Mouse (Mus musculus): ENCODE results near the gene Cep126.

Gene Cep126

GRCm38 (mm10) chr9:8134117-8134574, at the start of gene Cep126:
TSS of gene Cep126 (minus strand) at chr9:8134294.
- peak; percentile 66 to 71 for DNase-seq (ENCODE audit: low spot score in 2 of 2)

- DNase-seq (ENCODE audit: low spot score in 2 of 2), result no peak
These were observed 45.5 kb upstream of the Cep126 start for GRCm38 (mm10) chr9:8179554-8179953.

- peak; percentile 3 to 18 for DNase-seq (ENCODE audit: low spot score in 2 of 2)
These were observed 43.0 kb upstream of the Cep126 start for GRCm38 (mm10) chr9:8177099-8177498.

- no peak for DNase-seq (ENCODE audit: low spot score in 2 of 2)
These were observed 22.9 kb upstream of the Cep126 start for GRCm38 (mm10) chr9:8157011-8157410.

GRCm38 (mm10) chr9:8139501-8139900, 5.4 kb upstream of the Cep126 start:
- no peak for DNase-seq (ENCODE audit: low spot score in 2 of 2)

GRCm38 (mm10) chr9:8133586-8134115, 443 bp downstream of the Cep126 start:
- no peak for DNase-seq (ENCODE audit: low spot score in 2 of 2)

GRCm38 (mm10) chr9:8123495-8123894, 10.6 kb downstream of the Cep126 start:
- no peak for DNase-seq (ENCODE audit: low spot score in 2 of 2)

- DNase-seq (ENCODE audit: low spot score in 2 of 2), result no peak
These were observed 19.6 kb downstream of the Cep126 start for GRCm38 (mm10) chr9:8114516-8114915.

- DNase-seq (ENCODE audit: low spot score in 2 of 2), result no peak
These were observed 31.0 kb downstream of the Cep126 start for GRCm38 (mm10) chr9:8103050-8103449.

- DNase-seq (ENCODE audit: low spot score in 2 of 2), result no peak
These were observed 33.1 kb downstream of the Cep126 start for GRCm38 (mm10) chr9:8100962-8101361.

- DNase-seq (ENCODE audit: low spot score in 2 of 2), result no peak
These were observed 55.2 kb downstream of the Cep126 start for GRCm38 (mm10) chr9:8078882-8079281.

GRCm38 (mm10) chr9:8074345-8074744, 59.7 kb downstream of the Cep126 start:
- no peak for DNase-seq (ENCODE audit: low spot score in 2 of 2)

- no peak for DNase-seq (ENCODE audit: low spot score in 2 of 2)
These were observed 60.8 kb downstream of the Cep126 start for GRCm38 (mm10) chr9:8073203-8073755.

- no peak for DNase-seq (ENCODE audit: low spot score in 2 of 2)
These were observed 74.5 kb downstream of the Cep126 start for GRCm38 (mm10) chr9:8059636-8060035.

- no peak for DNase-seq (ENCODE audit: low spot score in 2 of 2)
These were observed 79.3 kb downstream of the Cep126 start for GRCm38 (mm10) chr9:8054831-8055230.

GRCm38 (mm10) chr9:8043044-8043387, 91.1 kb downstream of the Cep126 start:
- no peak for DNase-seq (ENCODE audit: low spot score in 2 of 2)

GRCm38 (mm10) chr9:8042338-8043043, 91.6 kb downstream of the Cep126 start, which contains the start of gene Cfap300:
TSS of gene Cfap300 (minus strand) at chr9:8042823.
- DNase-seq (ENCODE audit: low spot score in 2 of 2), result peak; percentile 92 to 93

GRCm38 (mm10) chr9:8035546-8035945, 98.5 kb downstream of the Cep126 start:
- DNase-seq (ENCODE audit: low spot score in 2 of 2), result no peak

GRCm38 (mm10) chr9:8035091-8035490, 99.0 kb downstream of the Cep126 start:
- DNase-seq (ENCODE audit: low spot score in 2 of 2), result no peak

- no peak for DNase-seq (ENCODE audit: low spot score in 2 of 2)
These were observed 100.0 kb downstream of the Cep126 start for GRCm38 (mm10) chr9:8034143-8034542.

- no peak for DNase-seq (ENCODE audit: low spot score in 2 of 2)
These were observed 101.2 kb downstream of the Cep126 start for GRCm38 (mm10) chr9:8032847-8033246.

All from right cerebral cortex, postnatal 36 days (tissue).